Mouse (Mus musculus) forelimb bud, embryonic 11.5 days (tissue): Measurements from ENCODE around the gene Atg5.
"Not testable (repeated sequence)": the region's sequence is repeated elsewhere in the genome, so short reads cannot be mapped to it uniquely, and the experiment has no call there.

Experiments used
- DNase-seq: peaks from one replicate; pipeline ENCODE4 v3.0.0-alpha.2; 2012; ENCODE audit warnings: low read depth, low spot score

Gene Atg5

GRCm38 (mm10) chr10:44315276-44315675 lies 47.1 kb downstream of the Atg5 start:
- no peak for DNase-seq

- no peak for DNase-seq
Measured at GRCm38 (mm10) chr10:44316280-44317270, 48.4 kb downstream of the Atg5 start.

- peak; percentile 53 for DNase-seq
Measured at GRCm38 (mm10) chr10:44322166-44322565, 54.0 kb downstream of the Atg5 start.

GRCm38 (mm10) chr10:44323070-44323775 lies 55.1 kb downstream of the Atg5 start:
- no peak for DNase-seq

GRCm38 (mm10) chr10:44323836-44324235 lies 55.7 kb downstream of the Atg5 start:
- no peak for DNase-seq

GRCm38 (mm10) chr10:44325551-44326500 lies 57.7 kb downstream of the Atg5 start:
- no peak for DNase-seq

GRCm38 (mm10) chr10:44327057-44327456 lies 58.9 kb downstream of the Atg5 start:
- DNase-seq: no peak

- DNase-seq: peak; percentile 43
Measured at GRCm38 (mm10) chr10:44328347-44328746, 60.2 kb downstream of the Atg5 start.

- DNase-seq: no peak
Measured at GRCm38 (mm10) chr10:44330717-44331116, 62.6 kb downstream of the Atg5 start.

GRCm38 (mm10) chr10:44331469-44331868 lies 63.3 kb downstream of the Atg5 start:
- no peak for DNase-seq

- not testable (repeated sequence) for DNase-seq
Measured at GRCm38 (mm10) chr10:44332656-44333055, 64.5 kb downstream of the Atg5 start.

GRCm38 (mm10) chr10:44336641-44337382 lies 68.7 kb downstream of the Atg5 start:
- not testable (repeated sequence) for DNase-seq

- DNase-seq: no peak
Measured at GRCm38 (mm10) chr10:44338571-44338970, 70.4 kb downstream of the Atg5 start.

- DNase-seq: no peak
Measured at GRCm38 (mm10) chr10:44339326-44339725, 71.2 kb downstream of the Atg5 start.

- DNase-seq: no peak
Measured at GRCm38 (mm10) chr10:44340928-44341327, 72.8 kb downstream of the Atg5 start.

- no peak for DNase-seq
Measured at GRCm38 (mm10) chr10:44341826-44342521, 73.8 kb downstream of the Atg5 start.

GRCm38 (mm10) chr10:44343351-44343750 lies 75.2 kb downstream of the Atg5 start:
- no peak for DNase-seq

GRCm38 (mm10) chr10:44347549-44348172 lies 79.5 kb downstream of the Atg5 start:
- no peak for DNase-seq
